Mouse (Mus musculus) liver, postnatal 0 days (tissue): ENCODE data around the gene Serpinb9. TPM values are rescaled to one million over a fixed set of nuclear protein-coding genes. Genes with fewer than 3 reads are reported as not detected.

Source experiments
- ATAC-seq: fragments of 200-750 bp; cut with Nextera tagmentation; 2 replicates; pipeline ENCODE4 v1.8.0; 2017; ENCODE audit warnings: mild to moderate bottlenecking, moderate library complexity
- DNase-seq: peaks from one replicate; pipeline ENCODE4 v3.0.0-alpha.2; 2016
- H3K27ac ChIP-seq: fragments of 300-500 bp; sonication (generic); 2 replicates; pipeline ENCODE4 v1.5.1; 2014; ENCODE audit warnings: antibody characterized with exemption, moderate library complexity, mild to moderate bottlenecking, low read depth
- H3K27me3 ChIP-seq: fragments of 300-500 bp; sonication (generic); 2 replicates; pipeline ENCODE4 v1.6.1; 2014; ENCODE audit warnings: low read length, control low read depth, mixed read lengths; ENCODE audit not compliant: insufficient read depth
- H3K36me3 ChIP-seq: fragments of 300-500 bp; sonication (generic); replicated peaks from 2 replicates; pipeline ENCODE4 v1.6.1; 2014; ENCODE audit warnings: mild to moderate bottlenecking, control low read depth, low read length, moderate library complexity, mixed read lengths; ENCODE audit not compliant: insufficient read depth
- H3K4me1 ChIP-seq: fragments of 300-500 bp; sonication (generic); 2 replicates; pipeline ENCODE4 v1.6.1; 2014; ENCODE audit warnings: antibody characterized with exemption, mild to moderate bottlenecking, control low read depth; ENCODE audit not compliant: insufficient read depth
- H3K4me2 ChIP-seq: fragments of 300-500 bp; sonication (generic); 2 replicates; pipeline ENCODE4 v1.6.1; 2014; ENCODE audit warnings: low read depth, mild to moderate bottlenecking, low read length, moderate library complexity, mixed read lengths
- H3K4me3 ChIP-seq: fragments of 300-500 bp; sonication (generic); 2 replicates; pipeline ENCODE4 v1.5.1; 2014; ENCODE audit warnings: low read depth, low read length
- H3K9ac ChIP-seq: fragments of 300-500 bp; sonication (generic); replicated peaks from 2 replicates; pipeline ENCODE4 v1.6.1; 2014; ENCODE audit warnings: mild to moderate bottlenecking, moderate library complexity
- H3K9me3 ChIP-seq: fragments of 300-500 bp; sonication (generic); 2 replicates; pipeline ENCODE4 v1.6.1; 2016; ENCODE audit warnings: mild to moderate bottlenecking, control low read depth, low read length, mixed read lengths
- CTCF ChIP-seq: sonication (generic); IDR thresholded peaks from 2 replicates; pipeline ENCODE4 v1.5.1; 2016; ENCODE audit warnings: antibody characterized with exemption, low read depth
- EP300 ChIP-seq: IDR thresholded peaks from 2 replicates; pipeline ENCODE4 v1.6.1; 2016; ENCODE audit warnings: antibody characterized with exemption, low read depth, mild to moderate bottlenecking
- WGBS: fragments of 180-500 bp; shearing (Covaris S2); extraction: QIAGEN DNeasy Blood & Tissue Kit; methylation state at CpG from one replicate; pipeline ENCODE4 v1.1.7; 2014; ENCODE audit not compliant: insufficient replicate concordance; 5-methylcytosine and 5-hydroxymethylcytosine counted together
- polyA plus RNA-seq: library from polyadenylated mRNA; unstranded; fragments of >200 nt; fragmentation: Nextera tagmentation; extraction: Ambion mirVana; gene quantifications from 2 replicates; pipeline ENCODE4 v1.2.1, GENCODE M21; 2015

Gene Serpinb9
- polyA plus RNA-seq, 1 experiment from 2014 or later: 2.2 TPM

DNA sequence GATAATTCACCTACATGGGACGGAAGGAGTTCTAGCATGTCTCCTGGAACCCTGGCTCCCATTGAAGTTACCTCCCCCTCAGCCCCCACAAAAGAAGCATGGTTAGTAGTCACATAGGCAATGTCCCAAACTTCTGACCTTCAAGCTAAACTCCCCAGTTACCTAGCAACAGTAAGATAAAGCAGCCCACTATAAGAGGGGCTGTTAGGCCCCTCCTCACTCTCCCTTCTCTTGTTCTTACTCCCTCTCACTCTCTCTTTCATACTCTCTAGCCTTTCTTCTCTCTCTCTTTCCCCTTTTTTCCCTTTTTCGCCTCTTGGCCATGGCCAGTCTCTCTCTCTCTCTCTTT is 9.2 kb upstream of the Serpinb9 start:
- peaks cover 18% of the 10 kb centered on the region for H3K4me1 ChIP-seq
- DNase-seq: no peak
- WGBS: 52% methylated on average over 2 of the region's 2 CpGs
- no peaks in the 10 kb centered on the region for H3K9me3 ChIP-seq
- TF ChIP-seq EP300: no peak
- TF ChIP-seq CTCF: no peak
- peak; percentile 4; the same call in 1 of the 2 replicates for ATAC-seq
- H3K9ac ChIP-seq: peak overlapping the region; percentile 53; the same call in 1 of the 2 replicates
- no peaks in the 10 kb centered on the region for H3K27me3 ChIP-seq
- H3K4me2 ChIP-seq: peak overlapping the region; percentile 62
- no peaks in the 10 kb centered on the region for H3K36me3 ChIP-seq
- H3K4me3 ChIP-seq: peak overlapping the region; percentile 22; the same call in 1 of the 2 replicates
- H3K27ac ChIP-seq: peak overlapping the region; percentile 94

DNA sequence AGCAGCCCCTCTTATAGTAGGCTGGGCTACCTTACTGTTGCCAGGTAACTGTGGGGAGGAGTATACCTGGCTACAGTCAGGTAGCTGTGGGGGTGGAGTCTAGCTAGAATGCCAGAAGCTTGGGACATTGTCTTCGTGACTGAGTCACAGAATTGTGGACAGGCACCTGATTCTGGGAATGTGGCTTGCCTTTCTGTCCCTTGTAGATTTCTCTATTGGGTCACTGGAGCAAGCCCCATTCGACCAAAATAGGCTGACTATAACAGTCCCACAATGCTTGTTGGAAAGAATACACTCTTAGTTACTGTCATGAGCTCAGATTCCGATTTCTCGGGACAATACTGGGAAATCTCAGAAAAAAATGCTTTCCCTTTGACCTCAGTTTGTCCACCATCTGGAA is 8.0 kb upstream of the Serpinb9 start:
- no peak overlapping the region for H3K27ac ChIP-seq
- no peak for TF ChIP-seq EP300
- TF ChIP-seq CTCF: no peak
- ATAC-seq (no peak), DNase-seq (no peak)
- H3K4me3 ChIP-seq: no peak overlapping the region
- H3K4me1 ChIP-seq: peaks cover 18% of the 10 kb centered on the region
- H3K9me3 ChIP-seq: no peaks in the 10 kb centered on the region
- H3K9ac ChIP-seq: no peak overlapping the region
- H3K27me3 ChIP-seq: no peaks in the 10 kb centered on the region
- H3K4me2 ChIP-seq: no peak overlapping the region
- no peaks in the 10 kb centered on the region for H3K36me3 ChIP-seq
- WGBS: 78% methylated on average over 4 of the region's 4 CpGs

DNA sequence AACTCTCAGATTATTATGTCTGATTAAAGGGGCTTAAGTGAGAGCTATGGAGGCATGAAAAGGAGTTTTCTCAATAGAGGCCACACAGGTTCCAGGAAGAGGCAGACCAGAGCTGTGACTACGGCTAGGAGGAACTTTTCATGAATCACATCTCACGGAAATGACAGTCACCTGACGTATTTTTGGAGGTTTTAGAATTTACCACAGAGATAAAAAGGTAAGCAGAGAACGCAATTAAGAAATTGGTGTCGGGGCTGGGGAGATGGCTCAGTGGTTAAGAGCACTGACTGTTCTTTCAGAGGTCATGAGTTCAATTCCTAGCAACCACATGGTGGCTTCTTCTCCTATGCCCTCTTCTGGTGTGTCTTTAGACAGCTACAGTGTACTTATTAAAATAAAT is 1.7 kb upstream of the Serpinb9 start:
- TF ChIP-seq CTCF (no peak), EP300 (no peak)
- Histone ChIP-seq H3K36me3 (no peaks in the 10 kb centered on the region), H3K9me3 (no peaks in the 10 kb centered on the region), H3K4me3 (no peak overlapping the region), H3K27me3 (no peaks in the 10 kb centered on the region), H3K4me2 (no peak overlapping the region), H3K27ac (no peak overlapping the region), H3K9ac (no peak overlapping the region), H3K4me1 (peaks cover 21% of the 10 kb centered on the region)
- DNase-seq (no peak), ATAC-seq (no peak)
- 86% methylated on average over 5 of the region's 5 CpGs for WGBS

DNA sequence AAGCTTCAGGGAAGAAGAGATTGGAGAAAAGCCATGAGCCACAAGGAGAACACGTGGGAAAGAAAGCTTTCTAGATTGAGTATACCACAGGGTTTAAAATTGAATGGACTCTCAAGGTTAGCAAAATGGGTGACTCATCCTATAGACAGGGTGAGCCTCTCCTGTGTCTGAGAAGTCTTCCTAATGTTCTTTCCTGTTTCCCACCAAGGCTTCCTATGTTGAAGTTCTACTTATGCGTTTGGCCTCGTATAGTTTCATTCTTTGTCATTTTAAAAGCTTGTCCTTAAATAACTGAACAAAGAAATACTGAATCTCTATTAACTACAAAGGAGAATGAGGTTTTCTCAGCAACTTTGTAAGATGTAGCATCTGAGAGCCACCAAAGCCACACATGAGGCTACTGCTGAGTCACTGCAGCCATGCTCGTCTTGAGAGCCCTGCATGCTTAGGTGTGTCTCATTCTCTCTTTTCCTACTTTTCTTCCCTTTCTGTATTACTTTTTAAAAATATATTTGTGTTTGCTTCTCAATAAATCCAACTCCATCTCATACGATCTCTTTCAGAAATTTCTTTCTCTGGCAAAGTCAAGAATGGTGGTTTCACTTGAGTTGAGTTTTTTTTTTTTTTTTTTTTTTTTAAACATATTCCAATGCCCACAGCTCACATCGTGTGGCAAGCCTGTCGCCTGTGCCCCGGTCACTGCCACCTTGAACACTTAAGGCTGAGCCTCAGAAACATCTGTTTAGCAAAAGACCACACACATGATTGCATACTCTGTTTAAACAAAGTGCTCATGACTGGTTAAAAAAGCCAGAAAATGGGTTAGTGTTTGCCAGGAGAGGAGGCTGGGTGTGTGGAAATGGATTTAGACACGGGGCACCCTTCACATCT is 718 bp downstream of the Serpinb9 start:
- WGBS: 39% methylated on average over 9 of the region's 9 CpGs

DNA sequence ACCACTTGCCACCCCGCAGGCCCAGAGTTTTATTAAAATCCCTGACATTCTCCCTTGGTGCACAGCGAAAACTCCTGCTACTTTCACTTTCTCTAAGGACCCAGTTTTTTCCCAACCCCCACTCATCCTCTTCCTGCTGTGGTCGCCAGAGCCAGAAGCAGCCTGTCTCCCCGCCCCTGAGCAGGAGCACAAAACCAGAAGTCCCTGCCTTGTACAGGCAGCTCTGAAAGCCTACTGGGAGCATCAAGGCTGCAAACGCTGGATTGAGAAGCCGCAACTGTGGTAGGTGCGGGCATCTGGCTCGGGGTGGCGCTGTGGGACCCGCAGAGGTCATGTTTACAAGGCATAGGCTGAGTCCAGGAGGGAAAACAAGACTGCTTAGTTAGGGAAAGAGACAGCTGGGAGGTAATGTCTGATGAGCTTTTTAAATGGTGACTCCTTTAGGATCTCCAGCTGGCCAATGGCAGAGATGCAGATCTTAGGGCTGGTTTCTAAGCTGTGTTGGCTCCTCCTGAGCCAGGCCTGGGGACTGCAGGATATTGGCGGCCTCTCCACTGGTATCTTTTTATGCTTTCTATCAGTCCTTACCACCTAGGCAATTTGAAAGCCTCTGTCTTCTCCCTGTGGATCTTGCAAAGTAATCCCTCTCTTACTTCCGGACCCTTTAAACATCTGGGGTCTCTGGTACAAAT is 1.5 kb downstream of the Serpinb9 start:
- TF ChIP-seq EP300 (peak; percentile 50), CTCF (peak; percentile 94)
- Histone ChIP-seq H3K27me3 (no peaks in the 10 kb centered on the region), H3K4me1 (peaks cover 21% of the 10 kb centered on the region), H3K4me3 (peak overlapping the region; percentile 50), H3K4me2 (peak overlapping the region; percentile 75), H3K36me3 (no peaks in the 10 kb centered on the region), H3K9ac (peak overlapping the region; percentile 58), H3K27ac (peak overlapping the region; percentile 83), H3K9me3 (no peaks in the 10 kb centered on the region)
- DNase-seq (peak; percentile 90), ATAC-seq (peak; percentile 94)
- 13% methylated on average over 12 of the region's 12 CpGs for WGBS

More for the DNA sequence above, 718 bp downstream of the Serpinb9 start:
- Histone ChIP-seq H3K27ac (peak overlapping the region; percentile 83), H3K9ac (peak overlapping the region; percentile 58), H3K4me3 (peak overlapping the region; percentile 50), H3K27me3 (no peaks in the 10 kb centered on the region), H3K4me1 (peaks cover 21% of the 10 kb centered on the region), H3K9me3 (no peaks in the 10 kb centered on the region), H3K36me3 (no peaks in the 10 kb centered on the region), H3K4me2 (peak overlapping the region; percentile 75)
- peak; percentile 24 for DNase-seq
- TF ChIP-seq EP300: no peak
- no peak for TF ChIP-seq CTCF
- ATAC-seq: peak; percentile 52

DNA sequence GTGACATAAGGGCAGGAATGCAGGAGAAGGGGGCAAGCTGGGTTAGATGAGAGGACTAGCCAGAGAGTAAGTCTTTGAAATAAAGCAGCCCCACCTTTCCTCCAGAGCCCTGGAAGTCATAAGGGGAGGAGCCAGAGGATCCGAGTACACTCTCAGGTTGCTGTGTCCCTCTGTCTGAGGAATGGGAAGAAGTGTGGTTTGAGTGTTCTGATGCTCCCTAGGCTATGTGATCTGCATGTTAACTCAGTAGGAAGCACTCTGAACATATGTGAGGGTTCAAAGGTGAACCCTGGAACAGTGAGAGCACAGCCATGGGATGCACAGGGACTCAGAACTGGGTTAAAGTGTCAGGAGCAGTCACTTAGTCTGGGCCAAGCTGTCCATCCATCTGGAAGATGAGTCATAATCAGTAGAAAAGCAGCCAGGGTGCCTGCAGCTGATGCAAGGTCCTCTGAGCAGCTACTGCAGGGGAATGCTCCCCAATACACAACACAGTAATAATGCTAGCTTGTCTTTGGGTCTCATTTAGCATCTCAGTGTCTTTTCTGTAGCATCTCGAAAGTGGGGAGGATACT is 2.5 kb downstream of the Serpinb9 start:
- no peak for DNase-seq
- WGBS: 71% methylated on average over 2 of the region's 2 CpGs
- Histone ChIP-seq H3K4me2 (no peak overlapping the region), H3K27ac (peak overlapping the region; percentile 83; the same call in 1 of the 2 replicates), H3K4me3 (no peak overlapping the region), H3K9me3 (no peaks in the 10 kb centered on the region), H3K4me1 (peaks cover 21% of the 10 kb centered on the region), H3K9ac (0 out of 2 replicates have a peak overlapping the region, but pooled peaks have one; percentile 9), H3K27me3 (no peaks in the 10 kb centered on the region), H3K36me3 (no peaks in the 10 kb centered on the region)
- no peak for ATAC-seq
- TF ChIP-seq EP300 (no peak), CTCF (no peak)
